Mouse (Mus musculus) kidney, embryonic 15.5 days (tissue): ENCODE data around the gene Arl11. TPM values are rescaled to one million over a fixed set of nuclear protein-coding genes. Genes with fewer than 3 reads are reported as not detected.

ENCODE experiments used
- ATAC-seq: fragments of 200-750 bp; cut with Nextera tagmentation; replicated peaks from 2 replicates; pipeline ENCODE4 v1.8.0; 2017; ENCODE audit warnings: moderate TSS enrichment; ENCODE audit not compliant: low FRiP score
- H3K27ac ChIP-seq: fragments of 300-500 bp; sonication (generic); 2 replicates; pipeline ENCODE4 v1.5.1; 2015; ENCODE audit warnings: mild to moderate bottlenecking, inconsistent platforms
- H3K27me3 ChIP-seq: fragments of 300-500 bp; sonication (generic); 2 replicates; pipeline ENCODE4 v1.6.1; 2015; ENCODE audit warnings: inconsistent platforms
- H3K36me3 ChIP-seq: fragments of 300-500 bp; sonication (generic); 2 replicates; pipeline ENCODE4 v1.6.1; 2015; ENCODE audit warnings: inconsistent platforms
- H3K4me1 ChIP-seq: fragments of 300-500 bp; sonication (generic); 2 replicates; pipeline ENCODE4 v1.6.1; 2015; ENCODE audit warnings: inconsistent platforms
- H3K4me2 ChIP-seq: fragments of 300-500 bp; sonication (generic); 2 replicates; pipeline ENCODE4 v1.6.1; 2015; ENCODE audit warnings: moderate library complexity, mild to moderate bottlenecking, inconsistent platforms
- H3K4me3 ChIP-seq: fragments of 300-500 bp; sonication (generic); replicated peaks from 2 replicates; pipeline ENCODE4 v1.5.1; 2015; ENCODE audit warnings: mild to moderate bottlenecking, inconsistent platforms
- H3K9ac ChIP-seq: fragments of 300-500 bp; sonication (generic); 2 replicates; pipeline ENCODE4 v1.6.1; 2015; ENCODE audit warnings: mild to moderate bottlenecking, inconsistent platforms
- H3K9me3 ChIP-seq: fragments of 300-500 bp; sonication (generic); replicated peaks from 2 replicates; pipeline ENCODE4 v1.6.1; 2016; ENCODE audit warnings: inconsistent platforms
- WGBS: fragments of 180-500 bp; shearing (Covaris S2); methylation state at CpG from one replicate; pipeline ENCODE4 v1.1.7; 2015; ENCODE audit warnings: mixed read lengths; 5-methylcytosine and 5-hydroxymethylcytosine counted together
- polyA plus RNA-seq: library from polyadenylated mRNA; unstranded; fragments of >200 nt; fragmentation: Nextera tagmentation; extraction: Ambion mirVana; gene quantifications from 2 replicates; pipeline ENCODE4 v1.2.1, GENCODE M21; 2015

Arl11 gene
- polyA plus RNA-seq, result 0.82 and 0.84 TPM in 2 replicates

DNA sequence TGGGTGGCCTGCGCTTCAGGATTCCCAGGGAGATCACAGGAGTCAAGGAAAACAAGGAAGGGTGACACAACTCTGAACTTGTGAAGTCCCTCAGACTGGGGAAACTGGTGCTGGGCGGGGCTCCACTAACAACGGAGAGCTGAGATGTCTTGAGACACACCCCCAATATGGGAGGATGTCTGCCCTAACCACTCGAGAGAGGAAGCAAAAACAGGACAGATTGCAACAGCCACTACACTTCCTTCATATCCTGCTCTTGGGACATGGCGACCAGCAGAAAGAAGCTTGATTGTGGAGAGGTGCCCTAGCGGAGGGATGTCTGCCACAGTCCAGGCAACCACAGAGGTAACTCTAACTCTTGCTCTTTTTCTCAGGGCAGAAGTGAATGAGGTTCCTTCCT, at the start of gene Arl11:
Arl11 (plus strand) TSS at position 161 of the 400 bp plus-strand sequence.
- no peaks in the 10 kb centered on the region for H3K36me3 ChIP-seq

DNA sequence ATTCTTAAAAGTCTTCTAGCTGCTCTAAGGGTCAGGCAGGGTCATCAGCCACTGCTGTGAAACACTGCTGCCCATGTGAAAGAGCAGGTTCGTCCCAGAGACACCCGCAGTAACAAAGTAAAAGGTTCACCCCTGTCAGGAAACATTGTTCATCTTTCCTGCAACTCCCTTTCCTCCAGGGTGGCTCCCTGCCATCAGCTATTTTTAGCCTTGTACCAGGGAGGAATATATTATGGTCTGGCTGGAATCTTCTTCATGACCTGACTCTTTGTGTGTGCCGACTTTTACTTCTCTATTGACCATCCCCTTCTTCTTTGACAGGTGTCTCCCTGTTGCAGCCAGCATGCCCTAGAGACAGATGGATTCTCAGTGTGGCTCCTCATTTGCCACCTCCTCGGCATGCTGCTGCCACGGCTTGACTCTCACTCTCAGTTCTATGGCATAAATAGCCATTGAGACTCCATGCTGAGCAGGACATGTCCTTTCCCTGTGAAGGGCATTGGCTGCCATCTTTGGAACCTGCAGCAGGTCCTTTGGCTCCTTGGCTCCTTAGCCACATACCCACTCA, 41.6 kb upstream of the Arl11 start:
- ATAC-seq, result no peak
- Histone ChIP-seq H3K27ac (no peak overlapping the region), H3K9me3 (no peaks in the 10 kb centered on the region), H3K4me2 (no peak overlapping the region), H3K4me1 (no peaks in the 10 kb centered on the region), H3K4me3 (no peak overlapping the region), H3K27me3 (0 out of 2 replicates have a peak, but pooled peaks cover 13% of the 10 kb centered on the region), H3K36me3 (no peaks in the 10 kb centered on the region), H3K9ac (no peak overlapping the region)
- WGBS, result 63% methylated on average over 5 of the region's 5 CpGs

More for the DNA sequence above, at the start of gene Arl11:
- H3K4me3 ChIP-seq, result no peak within 1 kb of the TSS
- no peaks in the 10 kb centered on the region for H3K27me3 ChIP-seq
- no peak for ATAC-seq
- H3K9ac ChIP-seq, result no peak within 1 kb of the TSS
- peaks cover 18% of the 10 kb centered on the region for H3K4me1 ChIP-seq
- no peaks in the 10 kb centered on the region for H3K9me3 ChIP-seq
- 54% methylated on average over 6 of the region's 6 CpGs for WGBS
- H3K27ac ChIP-seq, result peak within 1 kb of the TSS; percentile 27; the same call in 1 of the 2 replicates
- H3K4me2 ChIP-seq, result no peak within 1 kb of the TSS

DNA sequence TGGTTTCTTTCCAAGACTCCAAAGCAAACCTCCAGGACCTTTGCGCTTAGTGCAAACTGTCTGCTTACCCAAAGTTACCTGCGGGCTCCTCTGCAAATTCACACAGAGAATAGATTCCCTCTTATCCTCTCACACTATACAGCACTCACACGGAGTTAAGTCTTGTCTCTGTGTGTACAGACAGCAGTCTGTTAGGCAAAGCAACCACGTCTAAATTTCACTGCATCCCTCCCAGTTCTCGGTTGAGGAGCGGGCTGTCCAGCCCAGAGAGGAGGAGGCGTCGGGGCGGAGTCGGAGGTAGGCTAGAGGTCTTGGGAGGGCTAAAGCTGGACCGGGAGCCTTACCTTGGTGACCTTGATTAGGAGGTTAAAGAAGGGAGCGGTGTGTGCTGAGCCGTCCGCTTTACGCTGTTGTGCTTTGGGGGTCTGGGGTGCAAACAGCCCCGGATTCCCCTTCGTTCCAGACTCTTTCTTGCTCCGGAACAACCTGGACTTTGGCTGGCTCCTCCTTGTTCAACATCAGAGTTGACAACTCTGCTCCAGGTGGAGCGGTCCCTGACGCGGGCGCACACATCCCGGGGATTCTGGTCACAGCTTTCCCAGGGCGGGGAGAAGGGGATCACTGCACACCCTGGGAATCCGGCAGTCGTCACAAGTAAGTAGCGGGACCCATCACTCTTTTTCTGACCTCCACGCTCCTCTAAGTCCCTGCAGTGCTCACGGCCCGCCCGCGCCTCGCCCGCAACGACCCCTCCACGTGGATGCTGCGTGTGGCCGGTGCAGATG, 34.9 kb upstream of the Arl11 start:
- peaks cover 11% of the 10 kb centered on the region for H3K4me1 ChIP-seq
- ATAC-seq, result peak; percentile 46; the same call in 1 of the 2 replicates
- H3K9ac ChIP-seq, result no peak overlapping the region
- peak overlapping the region; percentile 61 for H3K4me2 ChIP-seq
- no peaks in the 10 kb centered on the region for H3K9me3 ChIP-seq
- no peak overlapping the region for H3K27ac ChIP-seq
- H3K36me3 ChIP-seq, result no peaks in the 10 kb centered on the region
- WGBS, result 8% methylated on average over 38 of the region's 38 CpGs
- peak overlapping the region; percentile 33 for H3K4me3 ChIP-seq
- H3K27me3 ChIP-seq, result peaks cover 42% of the 10 kb centered on the region

DNA sequence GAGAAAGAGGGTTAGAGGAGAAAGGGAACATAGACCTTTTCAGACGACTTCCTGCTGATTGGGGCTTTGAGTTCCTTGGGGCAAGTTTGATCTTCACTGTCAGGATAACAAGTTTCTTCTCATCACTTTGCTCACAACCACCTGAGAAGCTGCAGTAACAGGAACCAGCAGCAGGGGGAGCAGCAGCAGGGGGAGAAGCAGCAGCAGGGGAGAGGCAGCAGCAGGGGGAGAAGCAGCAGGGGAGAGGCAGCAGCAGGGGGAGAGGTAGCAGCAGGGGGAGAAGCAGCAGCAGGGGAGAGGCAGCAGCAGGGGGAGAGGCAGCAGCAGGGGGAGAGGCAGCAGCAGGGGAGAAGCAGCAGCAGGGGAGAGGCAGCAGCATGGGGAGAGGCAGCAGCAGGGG, 32.3 kb upstream of the Arl11 start:
- H3K9me3 ChIP-seq, result no peaks in the 10 kb centered on the region
- H3K36me3 ChIP-seq, result no peaks in the 10 kb centered on the region
- no peak overlapping the region for H3K27ac ChIP-seq
- H3K9ac ChIP-seq, result no peak overlapping the region
- H3K4me1 ChIP-seq, result peaks cover 11% of the 10 kb centered on the region
- H3K4me3 ChIP-seq, result no peak overlapping the region
- H3K4me2 ChIP-seq, result no peak overlapping the region
- WGBS, result 40% methylated on average over 1 of the region's 1 CpGs
- no peak for ATAC-seq
- H3K27me3 ChIP-seq, result peaks cover 31% of the 10 kb centered on the region

DNA sequence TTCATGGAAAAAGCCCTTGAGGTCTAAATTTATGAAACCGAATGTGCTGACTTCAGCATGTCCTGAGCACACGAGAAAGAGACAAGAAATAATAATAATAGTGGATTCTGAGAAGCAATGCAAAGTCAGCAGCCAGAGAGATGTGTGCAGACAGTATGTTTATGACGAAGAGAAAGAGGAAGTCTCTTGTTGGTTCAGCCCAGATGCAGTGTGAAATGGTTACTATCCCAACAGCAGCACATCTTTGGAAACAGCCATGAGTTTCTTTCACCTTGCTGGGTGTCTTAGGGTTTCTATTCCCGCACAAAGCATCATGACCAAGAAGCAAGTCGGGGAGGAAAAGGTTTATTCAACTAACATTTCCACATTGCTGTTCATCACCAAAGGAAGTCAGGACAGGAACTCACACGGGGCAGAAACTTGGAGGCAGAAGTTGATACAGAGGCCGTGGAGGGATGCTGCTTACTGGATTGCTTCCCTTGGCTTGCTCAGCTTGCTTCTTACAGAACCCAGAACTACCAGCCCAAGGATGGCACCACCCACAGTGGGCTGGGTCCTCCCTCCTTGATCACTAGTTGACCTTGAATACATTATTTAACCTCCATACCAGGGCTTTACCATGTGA, 30.8 kb upstream of the Arl11 start:
- Histone ChIP-seq H3K36me3 (no peaks in the 10 kb centered on the region), H3K4me3 (no peak overlapping the region), H3K9me3 (no peaks in the 10 kb centered on the region), H3K27me3 (peaks cover 23% of the 10 kb centered on the region), H3K4me1 (peaks cover 11% of the 10 kb centered on the region), H3K4me2 (no peak overlapping the region), H3K27ac (no peak overlapping the region), H3K9ac (no peak overlapping the region)
- no peak for ATAC-seq
- 75% methylated on average over 7 of the region's 7 CpGs for WGBS

DNA sequence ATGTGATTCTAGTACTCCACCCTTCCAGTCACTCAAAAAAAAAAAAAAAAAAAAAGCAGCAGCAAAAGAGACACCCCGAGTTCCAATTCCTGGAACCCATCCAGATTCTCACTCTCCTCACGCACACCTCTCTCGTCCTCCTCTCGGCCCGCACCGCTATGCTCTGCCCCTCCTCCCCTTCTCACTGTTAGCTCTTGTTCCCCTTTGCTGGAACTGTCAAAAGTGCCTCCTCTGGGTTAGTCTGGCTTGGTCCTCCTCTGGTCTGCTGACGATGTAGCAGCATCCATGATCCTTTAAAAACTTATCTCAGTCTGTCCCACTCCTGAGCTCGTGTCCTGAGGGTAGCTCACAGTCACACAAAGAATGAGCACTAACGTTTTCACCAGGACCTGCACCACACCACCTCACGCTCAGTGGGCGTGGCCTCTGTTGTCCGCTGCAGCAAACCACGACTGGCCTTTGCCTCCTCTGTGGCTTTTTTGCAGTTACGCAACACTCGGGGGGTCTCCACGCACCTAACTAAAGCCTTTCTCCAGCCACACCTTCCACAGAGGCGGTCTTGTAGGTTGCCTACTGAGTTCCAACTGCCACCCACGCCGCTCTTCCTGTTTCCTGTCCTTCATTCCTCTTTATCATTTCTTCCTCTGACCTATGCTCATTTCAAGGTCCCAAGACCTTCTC, 20.8 kb upstream of the Arl11 start:
- no peak overlapping the region for H3K9ac ChIP-seq
- H3K9me3 ChIP-seq, result no peaks in the 10 kb centered on the region
- H3K27ac ChIP-seq, result no peak overlapping the region
- H3K36me3 ChIP-seq, result no peaks in the 10 kb centered on the region
- no peak overlapping the region for H3K4me2 ChIP-seq
- H3K4me1 ChIP-seq, result no peaks in the 10 kb centered on the region
- H3K27me3 ChIP-seq, result no peaks in the 10 kb centered on the region
- ATAC-seq, result no peak
- 74% methylated on average over 19 of the region's 19 CpGs for WGBS
- no peak overlapping the region for H3K4me3 ChIP-seq

DNA sequence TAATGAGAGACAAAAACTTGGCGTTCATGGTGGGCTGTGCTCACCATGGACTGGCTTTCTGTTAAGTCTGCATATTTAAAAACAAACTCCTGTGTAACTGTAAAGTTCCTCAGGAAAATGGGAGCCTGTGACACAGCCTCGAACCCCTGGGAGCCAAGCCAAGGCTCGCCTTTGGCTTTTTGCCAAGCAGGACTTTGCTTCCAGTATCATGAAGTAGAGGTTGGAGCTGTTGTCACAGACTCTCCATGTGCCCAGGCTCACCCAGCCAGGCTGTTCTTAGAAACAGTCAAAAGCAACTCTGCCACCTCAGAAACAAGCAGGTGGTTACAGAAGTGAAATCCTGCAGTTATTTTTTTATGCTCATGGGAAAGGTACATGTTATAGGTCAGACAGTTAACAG, 18.9 kb upstream of the Arl11 start:
- WGBS, result 55% methylated on average over 3 of the region's 3 CpGs

DNA sequence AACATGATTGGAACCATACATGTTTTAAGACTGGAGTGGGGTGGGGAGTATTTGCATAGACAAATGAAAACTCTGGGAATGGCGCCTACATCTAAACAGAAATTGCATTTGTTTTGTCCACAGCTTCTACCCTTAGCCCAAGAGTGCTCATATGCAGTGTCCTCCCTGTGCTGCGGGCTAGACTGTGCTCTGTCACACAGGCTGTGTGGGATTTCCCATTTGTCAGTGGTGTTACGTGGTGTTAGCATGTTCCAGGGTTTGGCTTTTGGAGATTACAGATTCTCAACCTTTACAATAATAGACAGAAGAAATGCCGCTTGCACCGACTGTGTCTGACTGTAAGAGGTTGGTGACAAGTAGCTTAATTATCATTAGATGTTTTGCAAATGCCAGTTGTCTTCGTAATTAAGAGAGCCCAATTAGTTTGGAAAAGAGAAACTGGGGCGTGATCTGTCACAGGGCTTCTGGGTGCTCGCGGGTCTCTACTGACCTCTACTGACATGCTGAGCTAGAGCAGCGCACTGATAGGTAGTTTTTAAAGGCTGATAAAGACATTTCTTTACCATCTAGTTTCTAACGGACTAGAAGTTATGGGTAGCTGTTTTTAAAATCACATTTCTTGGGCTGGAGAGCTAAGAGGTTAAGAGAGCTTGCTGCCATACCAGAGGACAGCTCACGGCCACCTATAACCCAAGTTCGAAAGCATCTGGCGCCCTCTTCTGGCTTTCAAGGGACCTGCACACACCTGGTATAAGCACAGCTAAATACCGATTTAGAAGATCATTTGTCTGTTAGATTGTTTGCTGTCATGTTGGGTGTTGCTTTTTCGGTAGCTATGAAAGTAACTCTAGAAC, 15.4 kb upstream of the Arl11 start:
- H3K4me2 ChIP-seq, result peak overlapping the region; percentile 35; the same call in 1 of the 2 replicates
- H3K9me3 ChIP-seq, result no peaks in the 10 kb centered on the region

More for the DNA sequence above, 18.9 kb upstream of the Arl11 start:
- H3K4me1 ChIP-seq, result no peaks in the 10 kb centered on the region
- no peaks in the 10 kb centered on the region for H3K9me3 ChIP-seq
- ATAC-seq, result no peak
- H3K4me3 ChIP-seq, result no peak overlapping the region
- H3K9ac ChIP-seq, result no peak overlapping the region
- no peak overlapping the region for H3K27ac ChIP-seq
- no peaks in the 10 kb centered on the region for H3K27me3 ChIP-seq
- no peaks in the 10 kb centered on the region for H3K36me3 ChIP-seq
- no peak overlapping the region for H3K4me2 ChIP-seq

DNA sequence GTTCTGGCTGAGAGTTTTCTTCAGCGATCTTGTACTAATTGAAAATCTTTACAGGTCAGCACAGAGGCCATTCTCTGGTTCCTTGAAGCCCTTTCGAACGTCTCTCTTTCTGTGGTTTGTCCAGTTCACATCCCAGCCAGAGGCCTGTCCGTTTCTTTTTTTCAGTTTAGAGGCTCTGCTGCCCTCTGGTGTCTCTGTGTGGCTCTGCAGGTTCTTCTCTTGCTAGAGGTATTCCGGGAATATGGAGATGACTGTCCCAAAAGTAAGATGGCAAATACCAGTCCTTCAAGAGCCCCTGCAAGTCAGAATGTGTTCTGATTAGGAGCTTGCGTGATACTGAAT, 14.8 kb upstream of the Arl11 start:
- 20% methylated on average over 6 of the region's 6 CpGs for WGBS
- Histone ChIP-seq H3K4me2 (peak overlapping the region; percentile 35; the same call in 1 of the 2 replicates), H3K27ac (no peak overlapping the region), H3K4me1 (no peaks in the 10 kb centered on the region), H3K36me3 (no peaks in the 10 kb centered on the region), H3K27me3 (no peaks in the 10 kb centered on the region), H3K9me3 (no peaks in the 10 kb centered on the region), H3K4me3 (no peak overlapping the region), H3K9ac (no peak overlapping the region)
- ATAC-seq, result no peak

More for the DNA sequence above, 15.4 kb upstream of the Arl11 start:
- 48% methylated on average over 16 of the region's 16 CpGs for WGBS
- H3K36me3 ChIP-seq, result no peaks in the 10 kb centered on the region
- no peak overlapping the region for H3K27ac ChIP-seq
- no peak overlapping the region for H3K4me3 ChIP-seq
- no peak overlapping the region for H3K9ac ChIP-seq
- H3K27me3 ChIP-seq, result no peaks in the 10 kb centered on the region
- H3K4me1 ChIP-seq, result no peaks in the 10 kb centered on the region
- no peak for ATAC-seq

DNA sequence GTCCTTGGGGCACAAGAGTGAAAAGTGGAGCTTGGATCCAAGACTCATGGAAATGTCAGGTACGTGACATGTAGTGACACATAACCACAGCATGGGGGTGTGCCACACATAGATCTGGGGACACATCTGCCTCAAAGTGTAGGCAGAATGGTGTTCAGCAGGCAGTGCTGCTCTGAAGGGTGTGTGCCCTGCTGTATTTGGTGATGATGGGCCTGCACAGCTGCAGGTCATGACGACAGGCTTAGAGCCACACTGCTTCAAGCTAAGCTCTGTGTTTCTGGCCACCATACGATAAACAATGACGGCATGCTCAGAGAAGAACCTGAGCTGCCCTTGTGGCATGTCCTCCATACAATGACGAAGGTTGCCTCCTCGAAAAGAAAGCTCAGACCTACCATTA, 9.7 kb upstream of the Arl11 start:
- no peaks in the 10 kb centered on the region for H3K4me1 ChIP-seq
- no peaks in the 10 kb centered on the region for H3K36me3 ChIP-seq
- no peak overlapping the region for H3K4me2 ChIP-seq
- no peak overlapping the region for H3K4me3 ChIP-seq
- ATAC-seq, result no peak
- H3K27ac ChIP-seq, result no peak overlapping the region
- H3K9me3 ChIP-seq, result no peaks in the 10 kb centered on the region
- H3K27me3 ChIP-seq, result no peaks in the 10 kb centered on the region
- H3K9ac ChIP-seq, result no peak overlapping the region
- 88% methylated on average over 6 of the region's 6 CpGs for WGBS

DNA sequence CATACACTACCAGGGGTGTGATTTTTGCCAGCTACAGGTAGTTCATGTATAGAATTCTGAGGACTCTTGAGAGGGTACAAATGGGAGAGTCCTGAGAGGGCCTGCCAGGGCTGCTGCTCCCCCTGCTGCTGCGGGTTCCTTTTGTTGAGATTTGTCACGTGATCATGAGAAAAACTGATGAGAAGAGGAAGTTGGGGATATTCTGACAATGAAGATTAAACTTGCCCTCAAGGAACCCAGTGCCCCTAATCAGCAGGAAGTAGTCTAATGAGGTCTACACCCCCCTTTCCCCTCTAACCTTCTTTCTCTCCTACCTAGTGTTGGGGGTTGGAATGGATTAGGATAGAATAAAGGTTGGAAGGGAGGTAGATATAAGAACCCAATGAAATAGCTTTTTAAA, 8.2 kb upstream of the Arl11 start:
- Histone ChIP-seq H3K4me1 (no peaks in the 10 kb centered on the region), H3K27ac (no peak overlapping the region), H3K4me3 (no peak overlapping the region), H3K36me3 (no peaks in the 10 kb centered on the region), H3K9me3 (no peaks in the 10 kb centered on the region), H3K27me3 (no peaks in the 10 kb centered on the region), H3K9ac (no peak overlapping the region), H3K4me2 (no peak overlapping the region)
- 69% methylated on average over 2 of the region's 2 CpGs for WGBS
- no peak for ATAC-seq
